Comparison of ENCODE assay signal across 10 mouse cellular contexts in the genomic region with DNA sequence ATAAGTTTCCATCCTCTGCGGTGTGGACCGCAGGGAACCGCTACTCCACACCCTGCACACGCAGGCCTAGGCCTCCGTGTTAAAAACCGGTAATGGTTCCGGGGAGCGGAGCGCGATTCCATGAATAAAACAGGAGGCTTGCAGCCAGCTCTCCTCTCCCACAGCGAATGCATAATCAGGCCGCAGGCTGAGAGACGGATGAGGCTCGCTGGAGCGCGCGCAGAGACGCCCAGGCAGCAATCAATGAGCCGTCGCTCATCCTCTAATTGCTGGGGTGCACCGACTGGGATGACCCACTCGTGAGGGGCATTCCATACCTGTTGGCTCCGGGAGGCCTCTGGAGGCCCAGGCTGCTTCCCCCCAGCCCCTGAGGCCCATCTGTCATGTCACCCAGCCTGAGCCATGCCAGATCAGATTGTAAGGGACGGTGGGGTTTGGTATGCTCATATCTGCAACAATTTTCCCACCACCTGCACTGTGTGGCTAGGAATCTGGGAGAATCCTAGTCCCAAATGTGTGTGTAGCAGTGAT. TPM values are rescaled to one million over a fixed set of nuclear protein-coding genes. Genes with fewer than 3 reads are reported as not detected.
DNase-seq lines count a peak whose midpoint lies in the region; ATAC-seq and TF ChIP-seq lines count a peak whose summit lies in the region.
"Had no signal": no experiment of that assay in that cellular context is flagged by ENCODE, and none has a peak within 500 bp of the region (broad histone marks: within the 10 kb centered on the region; RNA-seq: fewer than 3 reads in every experiment).

No protein-coding gene starts in this region.

- no peak for TF ChIP-seq CTCF in E14TG2a.4 (conservative IDR thresholded peaks at IDR 0.05; ENCODE audit: low read length)
- no peak for TF ChIP-seq CTCF in gastrocnemius, adult 2 months (IDR thresholded peaks at IDR 0.05)

- H3K4me2 ChIP-seq in heart, embryonic 12.5 days: peak overlapping the region; percentile 39
- H3K4me2 ChIP-seq in forebrain, embryonic 11.5 days (ENCODE audit: low read depth, low read length, severe bottlenecking): peak overlapping the region; percentile 31; the same call in 1 of the 2 replicates

- H3K4me1 ChIP-seq in heart, embryonic 12.5 days (replicated peaks): peaks cover 11% of the 10 kb centered on the region
- H3K4me1 ChIP-seq in E14TG2a.4 (replicated peaks; ENCODE audit: low read depth, low read length): peaks cover 55% of the 10 kb centered on the region
- H3K4me1 ChIP-seq in forebrain, embryonic 11.5 days (replicated peaks; ENCODE audit: control insufficient read depth, insufficient read depth, low read length): peaks cover 10% of the 10 kb centered on the region; the same call in 1 of the 2 replicates

- intact Hi-C loops in gastrocnemius, adult 2 months (cut with DNase I): no loop called here

- no peak overlapping the region for H3K4me3 ChIP-seq in heart, embryonic 12.5 days
- H3K4me3 ChIP-seq in E14TG2a.4 (replicated peaks; ENCODE audit: low read length): peak overlapping the region; percentile 46
- no peak overlapping the region for H3K4me3 ChIP-seq in forebrain, embryonic 11.5 days (ENCODE audit: low read depth, low read length)
- no peak overlapping the region for H3K4me3 ChIP-seq in gastrocnemius, adult 2 months

- WGBS in heart, embryonic 12.5 days: 17% methylated on average over 24 of the region's 24 CpGs
- WGBS in forebrain, embryonic 11.5 days: 10% methylated on average over 24 of the region's 24 CpGs

- H3K9ac ChIP-seq in heart, embryonic 12.5 days: peak overlapping the region; percentile 29; the same call in 1 of the 2 replicates
- H3K9ac ChIP-seq in forebrain, embryonic 11.5 days (ENCODE audit: low read length): peak overlapping the region; percentile 44

- H3K27me3 ChIP-seq in heart, embryonic 12.5 days (replicated peaks): peaks cover 24% of the 10 kb centered on the region
- H3K27me3 ChIP-seq in E14TG2a.4 (ENCODE audit: insufficient read depth, low read length): peaks cover 31% of the 10 kb centered on the region
- H3K27me3 ChIP-seq in forebrain, embryonic 11.5 days (ENCODE audit: control insufficient read depth, insufficient read depth, low read length): no peaks in the 10 kb centered on the region

- ATAC-seq in heart, embryonic 12.5 days (ENCODE audit: insufficient number of reproducible peaks, low FRiP score): peak; percentile 29; the same call in 1 of the 2 replicates
- peak; percentile 22; the same call in 1 of the 2 replicates for ATAC-seq in forebrain, embryonic 11.5 days (replicated peaks; ENCODE audit: low FRiP score)

- no peak for DNase-seq in heart, adult 11 months
- DNase-seq in forebrain, embryonic 11.5 days (ENCODE audit: low spot score): no peak
- DNase-seq in mesoderm, embryonic 11.5 days (ENCODE audit: low read depth, low spot score): peak; percentile 52
- DNase-seq in gastrocnemius, adult 2 months: no peak
- DNase-seq in spleen, postnatal 14 days (ENCODE audit: low spot score in 2 of 2): no peak
- no peak for DNase-seq in ovary, postnatal 14 days (ENCODE audit: low spot score)
- DNase-seq: cerebellum, adult 2 months had no signal

- H3K9me3 ChIP-seq in heart, embryonic 12.5 days (replicated peaks): no peaks in the 10 kb centered on the region
- H3K9me3 ChIP-seq in E14TG2a.4 (ENCODE audit: low read length): no peaks in the 10 kb centered on the region
- H3K9me3 ChIP-seq in forebrain, embryonic 11.5 days (ENCODE audit: control insufficient read depth, low read length): no peaks in the 10 kb centered on the region

- no peak overlapping the region for H3K27ac ChIP-seq in heart, embryonic 12.5 days (ENCODE audit: poor library complexity, severe bottlenecking)
- H3K27ac ChIP-seq in forebrain, embryonic 11.5 days (ENCODE audit: low read depth, low read length): no peak overlapping the region; the same call in 1 of the 2 replicates
- no peak overlapping the region for H3K27ac ChIP-seq in gastrocnemius, adult 2 months

- H3K36me3 ChIP-seq in heart, embryonic 12.5 days: no peaks in the 10 kb centered on the region
- no peaks in the 10 kb centered on the region for H3K36me3 ChIP-seq in E14TG2a.4 (ENCODE audit: insufficient read depth, low read length)
- H3K36me3 ChIP-seq in forebrain, embryonic 11.5 days (ENCODE audit: control insufficient read depth, insufficient read depth, low read length): no peaks in the 10 kb centered on the region

RNA-seq across cellular contexts. Expression of gene Mum1, which starts 17.3 kb away (rescaled TPM):
- 43.0 and 45.9 TPM in 2 replicates for polyA plus RNA-seq in heart, embryonic 12.5 days (2016; fragmentation: Nextera tagmentation; extraction: Ambion mirVana)
- polyA plus RNA-seq in forebrain, embryonic 11.5 days (2014; fragmentation: Nextera tagmentation; extraction: Ambion mirVana): 75.6 and 79.4 TPM in 2 replicates
- total RNA-seq in gastrocnemius, adult 2 months (2021): 10 to 100 TPM; 12.2 to 19.2 TPM

RNA-seq across cellular contexts. Expression of gene Efna2, which starts 29.6 kb away (rescaled TPM):
- 16.6 and 17.2 TPM in 2 replicates for polyA plus RNA-seq in heart, embryonic 12.5 days (2016; fragmentation: Nextera tagmentation; extraction: Ambion mirVana)
- 48.8 and 50.7 TPM in 2 replicates for polyA plus RNA-seq in forebrain, embryonic 11.5 days (2014; fragmentation: Nextera tagmentation; extraction: Ambion mirVana)
- total RNA-seq in gastrocnemius, adult 2 months (2021): under 1 TPM; 0.23 to 0.73 TPM
- total RNA-seq: neutrophil, adult 5-6 weeks had no signal

RNA-seq across cellular contexts. Expression of gene 1600002K03Rik, which starts 36.2 kb away (rescaled TPM):
- 10.4 and 11.7 TPM in 2 replicates for polyA plus RNA-seq in heart, embryonic 12.5 days (2016; fragmentation: Nextera tagmentation; extraction: Ambion mirVana)
- 6.4 and 8.3 TPM in 2 replicates for polyA plus RNA-seq in forebrain, embryonic 11.5 days (2014; fragmentation: Nextera tagmentation; extraction: Ambion mirVana)
- 1 to 10 TPM; 6.6 to 7.1 TPM for total RNA-seq in gastrocnemius, adult 2 months (2021)

RNA-seq across cellular contexts. Expression of gene Ndufs7, which starts 40.0 kb away (rescaled TPM):
- 438 and 454 TPM in 2 replicates for polyA plus RNA-seq in heart, embryonic 12.5 days (2016; fragmentation: Nextera tagmentation; extraction: Ambion mirVana)
- 219 and 265 TPM in 2 replicates for polyA plus RNA-seq in forebrain, embryonic 11.5 days (2014; fragmentation: Nextera tagmentation; extraction: Ambion mirVana)
- 100 to 1,000 TPM; 496 to 663 TPM for total RNA-seq in gastrocnemius, adult 2 months (2021)

RNA-seq across cellular contexts. Expression of gene Cirbp, which starts 43.1 kb away (rescaled TPM):
- 110 and 118 TPM in 2 replicates for polyA plus RNA-seq in heart, embryonic 12.5 days (2016; fragmentation: Nextera tagmentation; extraction: Ambion mirVana)
- polyA plus RNA-seq in forebrain, embryonic 11.5 days (2014; fragmentation: Nextera tagmentation; extraction: Ambion mirVana): 82.0 and 83.4 TPM in 2 replicates
- 10 to 100 TPM; 22.1 to 30.7 TPM for total RNA-seq in gastrocnemius, adult 2 months (2021)
